Mouse (Mus musculus) urinary bladder, postnatal 36 days (tissue): ENCODE results near the gene Alox5.

ENCODE experiments used
- DNase-seq, 2 experiments: peaks; one replicate each; pipeline ENCODE4 v3.0.0; 2022; ENCODE audit warnings: low spot score in 2 of 2, mixed read lengths in 1 of 2

The Alox5 gene

GRCm38 (mm10) chr6:116385194-116386044 is 75.6 kb downstream of the Alox5 start:
- no peak for DNase-seq

GRCm38 (mm10) chr6:116383582-116383981 is 77.4 kb downstream of the Alox5 start:
- DNase-seq, result no peak

- no peak for DNase-seq
Measured at GRCm38 (mm10) chr6:116381605-116382004, 79.4 kb downstream of the Alox5 start.

- DNase-seq, result no peak
Measured at GRCm38 (mm10) chr6:116380157-116380556, 80.8 kb downstream of the Alox5 start.

- DNase-seq, result no peak
Measured at GRCm38 (mm10) chr6:116378892-116379291, 82.1 kb downstream of the Alox5 start.

- no peak for DNase-seq
Measured at GRCm38 (mm10) chr6:116374618-116375017, 86.4 kb downstream of the Alox5 start.

- no peak for DNase-seq
Measured at GRCm38 (mm10) chr6:116374136-116374535, 86.8 kb downstream of the Alox5 start.

GRCm38 (mm10) chr6:116371500-116371899 is 89.5 kb downstream of the Alox5 start:
- DNase-seq, result no peak

- no peak for DNase-seq
Measured at GRCm38 (mm10) chr6:116370216-116370976, 90.6 kb downstream of the Alox5 start.

- DNase-seq, result no peak
Measured at GRCm38 (mm10) chr6:116369811-116370210, 91.2 kb downstream of the Alox5 start.

- DNase-seq, result no peak
Measured at GRCm38 (mm10) chr6:116367971-116368370, 93.0 kb downstream of the Alox5 start.

GRCm38 (mm10) chr6:116361993-116362392 is 99.0 kb downstream of the Alox5 start:
- no peak for DNase-seq

- no peak for DNase-seq
Measured at GRCm38 (mm10) chr6:116361463-116361862, 99.5 kb downstream of the Alox5 start.
